Mouse (Mus musculus) cerebellum, adult 11 months (tissue): ENCODE results near the gene Gdpd5.

Experiments used
- DNase-seq: peaks from one replicate; pipeline ENCODE4 v3.0.0; 2022

The Gdpd5 gene

DNA sequence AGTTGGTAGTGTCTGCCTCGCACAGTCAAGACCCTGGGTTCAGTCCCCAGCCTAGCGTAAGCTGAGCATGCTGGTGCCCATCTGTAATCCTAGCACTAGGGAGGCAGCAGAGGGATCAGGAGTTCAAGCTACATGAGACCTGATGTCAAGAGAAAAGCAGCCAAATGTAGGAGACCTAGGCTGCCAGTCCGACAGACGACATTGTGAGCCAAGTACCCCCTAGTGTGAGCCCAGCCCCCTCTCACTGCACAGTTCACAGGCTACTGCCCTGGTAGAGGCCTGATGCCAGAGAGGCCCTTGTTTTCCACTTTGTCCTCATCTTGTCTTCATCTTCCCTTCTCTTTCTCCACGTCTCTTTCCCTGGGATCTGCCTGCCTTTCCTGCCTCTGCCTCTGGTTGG, 66.1 kb downstream of the Gdpd5 start:
- no peak for DNase-seq

DNA sequence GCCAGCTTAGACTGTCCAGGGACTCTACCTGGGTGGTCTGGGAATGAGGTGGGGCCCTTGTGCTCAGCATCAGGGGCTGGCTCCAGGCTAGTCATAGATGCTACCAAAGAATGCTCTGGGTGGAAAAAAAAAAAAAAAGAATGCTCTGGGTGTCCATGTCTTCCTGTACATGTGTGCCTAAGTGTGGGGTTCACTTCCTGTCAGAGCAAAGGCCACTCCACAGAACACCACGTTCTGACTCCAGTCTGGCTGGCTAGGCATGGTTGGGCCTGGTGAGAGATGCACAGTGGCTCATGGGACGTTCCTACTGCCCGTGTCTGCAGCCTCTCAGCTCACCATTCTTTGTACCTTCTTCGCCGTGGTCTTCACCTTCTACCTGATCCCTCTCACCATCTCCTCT, 67.4 kb downstream of the Gdpd5 start:
- DNase-seq, result no peak

DNA sequence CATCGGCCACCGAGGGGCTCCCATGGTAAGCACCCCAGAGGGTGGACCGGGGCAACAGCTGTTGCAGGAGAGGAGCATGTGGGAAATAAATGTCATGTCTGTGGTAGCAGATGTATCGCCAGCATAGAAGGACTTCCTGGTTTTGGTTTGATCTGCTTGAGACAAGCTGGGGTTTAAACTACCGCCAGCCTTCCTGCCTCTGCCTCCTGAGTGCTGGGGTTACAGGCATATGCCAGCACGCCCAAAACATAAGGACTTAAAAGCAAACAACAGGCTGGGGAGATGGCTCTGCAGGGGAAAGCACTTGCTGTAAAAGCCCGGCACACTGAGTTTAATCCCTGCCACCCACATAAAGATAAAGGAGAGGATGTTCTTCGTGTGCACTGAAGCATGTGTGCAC, 67.8 kb downstream of the Gdpd5 start:
- DNase-seq, result no peak

DNA sequence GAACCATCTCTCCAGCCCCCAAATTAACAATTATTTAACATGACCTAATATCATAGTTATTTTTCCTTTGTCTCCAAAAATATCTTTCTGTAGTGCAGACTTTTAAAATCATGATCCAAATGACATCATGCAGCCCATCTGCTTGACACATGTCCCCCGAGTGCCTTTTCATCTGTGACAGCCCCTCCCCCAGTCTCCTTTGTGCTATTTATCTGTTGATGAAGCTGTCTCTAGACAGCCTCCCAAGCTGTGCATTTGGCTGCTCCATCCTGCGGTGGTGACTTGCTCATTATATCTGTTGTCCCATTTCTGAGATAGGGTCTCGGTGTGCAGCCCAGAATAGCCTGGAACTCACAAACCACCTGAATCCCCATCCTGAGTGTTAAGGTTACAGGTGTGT, 68.5 kb downstream of the Gdpd5 start:
- DNase-seq, result no peak

DNA sequence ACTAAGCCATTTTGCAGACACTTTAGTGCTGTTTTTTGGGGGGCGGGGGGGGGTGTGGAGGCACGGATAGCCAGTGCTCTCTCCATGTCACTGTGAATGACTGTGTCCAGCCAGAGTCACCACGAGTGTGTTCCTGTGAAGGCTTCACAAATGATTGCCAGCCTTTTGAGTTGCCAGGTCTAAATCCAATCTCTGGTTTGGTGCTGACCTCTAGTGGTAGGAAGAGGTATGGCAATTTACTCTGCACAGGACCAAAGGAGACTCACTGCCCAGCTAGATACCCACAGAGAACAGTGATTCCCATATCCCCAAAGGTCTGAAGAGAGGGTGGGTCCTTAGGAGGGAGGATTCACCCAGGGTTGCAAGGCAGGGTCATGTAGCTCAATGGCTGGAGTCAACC, 69.5 kb downstream of the Gdpd5 start:
- peak; percentile 67 for DNase-seq

DNA sequence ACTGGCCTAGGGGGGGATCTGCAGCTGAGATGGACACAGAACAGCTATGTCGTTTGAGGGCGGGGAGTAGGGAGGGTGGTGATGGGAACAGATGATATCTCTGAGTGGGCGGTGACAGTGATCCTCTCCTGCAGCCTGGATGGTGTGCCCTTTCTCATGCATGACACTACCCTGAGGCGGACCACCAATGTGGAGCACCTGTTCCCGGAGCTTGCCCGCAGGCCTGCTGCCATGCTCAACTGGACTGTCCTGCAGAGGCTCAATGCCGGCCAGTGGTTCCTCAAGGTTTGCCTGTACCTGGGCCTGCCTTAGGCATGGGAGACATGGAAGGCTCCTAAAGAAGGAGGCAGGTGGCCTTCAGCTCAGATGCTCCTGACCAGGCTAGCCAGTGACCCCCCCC, 71.6 kb downstream of the Gdpd5 start:
- DNase-seq, result no peak

DNA sequence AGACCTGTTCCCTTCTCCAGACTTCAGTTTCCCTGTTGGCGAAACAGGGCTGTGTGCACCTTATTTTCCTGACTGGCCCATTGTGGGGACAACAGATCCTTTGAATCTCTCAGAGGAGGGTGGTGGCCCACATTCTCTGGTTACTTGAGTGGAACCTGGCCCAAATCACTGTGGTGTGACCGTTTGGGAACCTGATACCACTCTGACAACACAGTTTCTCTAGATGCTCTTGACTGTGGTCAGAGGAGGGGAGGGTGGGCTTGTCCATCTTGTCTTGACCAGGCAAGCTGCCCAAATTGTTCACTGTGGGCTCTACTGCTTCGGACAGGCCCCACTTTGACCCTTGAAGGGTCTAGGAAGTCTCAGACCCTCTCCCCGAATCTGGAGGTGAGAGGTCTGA, 72.8 kb downstream of the Gdpd5 start:
- DNase-seq, result no peak

DNA sequence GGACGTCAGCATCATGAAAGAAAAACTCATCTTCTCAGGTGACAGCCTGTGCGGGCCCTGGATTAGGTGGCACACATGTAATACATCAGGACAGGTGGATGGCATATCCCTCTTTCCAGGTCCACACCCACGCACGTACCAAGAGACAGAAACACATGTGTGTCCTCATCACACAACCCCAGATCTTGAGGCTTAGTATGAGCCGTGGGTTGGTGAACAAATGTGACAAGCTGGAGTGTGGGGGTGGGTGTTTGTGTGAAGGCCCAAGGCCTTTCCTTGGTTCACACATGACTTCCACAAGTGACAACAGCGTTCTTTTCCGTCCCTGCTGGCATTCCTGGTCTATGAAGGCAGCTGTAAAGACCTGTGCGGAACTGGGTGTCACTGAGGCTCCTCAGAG, 77.6 kb downstream of the Gdpd5 start:
- DNase-seq, result no peak

DNA sequence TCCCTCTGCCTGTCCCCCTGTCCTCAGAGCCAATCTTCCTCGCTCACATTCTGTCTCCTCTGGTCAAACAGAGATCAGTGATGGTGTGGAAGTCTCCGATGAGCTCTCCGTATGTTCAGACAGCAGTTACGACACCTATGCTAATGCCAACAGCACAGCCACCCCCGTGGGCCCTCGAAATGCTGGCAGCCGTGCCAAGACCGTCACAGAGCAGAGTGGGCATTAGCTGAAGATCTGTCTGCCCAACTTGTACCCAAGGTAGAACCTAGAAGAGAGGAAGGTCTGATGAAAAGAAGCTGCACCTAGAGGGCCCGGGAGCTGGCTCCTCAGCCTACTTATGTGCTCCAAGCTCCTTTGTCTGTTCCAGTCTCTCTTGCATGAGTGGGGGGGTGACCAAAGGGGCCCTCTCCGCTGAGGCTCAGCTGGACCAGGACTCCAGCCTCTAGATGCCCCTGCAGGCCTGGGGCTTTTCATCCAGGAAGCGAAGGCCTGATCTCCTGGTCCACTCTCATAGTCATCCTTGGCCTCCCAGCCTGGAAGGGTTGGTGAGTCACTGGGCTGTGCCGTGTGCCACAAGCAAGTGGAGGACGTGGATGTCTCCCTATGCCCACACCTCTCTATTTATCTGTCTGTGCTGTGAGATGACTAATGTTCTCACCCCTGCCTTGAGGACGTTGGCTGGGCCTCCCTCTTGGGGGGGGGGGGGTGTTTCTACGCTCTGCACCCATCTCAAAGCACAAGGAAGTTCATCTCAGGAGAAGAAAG, 78.9 kb downstream of the Gdpd5 start:
- DNase-seq, result no peak

DNA sequence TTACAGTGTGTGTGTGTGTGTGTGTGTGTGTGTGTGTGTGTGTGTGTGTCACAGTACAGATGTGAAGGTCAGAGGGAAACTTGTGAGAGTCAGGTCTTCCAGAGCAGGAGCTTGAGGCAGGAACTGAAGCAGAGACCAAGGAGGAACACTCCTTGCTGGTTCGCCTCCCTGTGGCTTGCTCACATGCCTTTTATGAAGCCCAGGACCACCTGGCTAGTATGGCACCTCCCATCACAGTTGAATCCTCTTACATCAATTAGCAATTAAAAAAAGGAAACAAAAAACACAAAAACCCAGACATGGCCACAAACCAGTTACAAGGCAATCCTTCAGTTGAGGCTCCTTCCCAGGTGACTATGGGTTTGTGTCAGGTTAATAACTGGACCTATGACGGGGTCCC, 81.9 kb downstream of the Gdpd5 start:
- no peak for DNase-seq

DNA sequence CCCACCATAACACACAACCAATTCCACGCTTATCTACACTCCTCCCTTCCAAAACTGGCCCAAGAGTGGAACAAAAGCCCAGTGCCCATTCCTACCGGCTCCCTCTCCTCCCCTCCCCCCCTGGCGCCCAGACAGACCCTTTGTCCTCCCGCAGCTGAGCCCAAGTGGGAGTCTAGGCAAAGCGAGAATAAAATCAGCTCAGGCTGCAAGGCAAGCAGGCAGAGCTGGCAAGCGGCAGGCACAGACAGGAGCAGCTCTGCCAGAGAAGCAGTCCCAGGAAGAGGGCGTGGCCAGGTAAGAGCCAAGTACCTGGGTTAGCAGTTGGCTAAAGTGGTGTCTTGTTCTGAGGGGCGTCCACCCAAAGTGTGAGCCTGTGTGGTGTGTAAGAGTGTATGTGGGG, 84.6 kb downstream of the Gdpd5 start, which contains the start of gene Klhl35:
Gene Klhl35 (plus strand): TSS at position 194 of the 400 bp plus-strand sequence.
- no peak for DNase-seq

DNA sequence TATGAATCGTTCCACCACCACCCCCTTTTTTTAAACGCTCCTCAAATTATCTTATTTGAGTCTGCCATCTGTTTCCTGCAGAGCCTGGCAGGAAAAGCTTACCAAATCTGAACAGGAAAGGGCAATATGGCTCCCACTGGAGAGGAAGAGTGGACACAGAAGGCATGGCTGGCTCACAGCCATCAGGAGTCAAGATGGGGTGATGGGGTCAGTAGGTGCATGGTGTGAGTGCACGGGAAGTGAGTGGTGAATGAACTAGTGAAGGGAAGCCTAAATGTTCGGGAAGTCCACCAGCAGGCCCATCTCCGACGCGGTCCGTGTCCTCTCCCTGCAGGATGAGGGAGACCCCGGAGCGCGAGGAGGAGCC, 86.7 kb downstream of the Gdpd5 start:
- peak; percentile 68 for DNase-seq

DNA sequence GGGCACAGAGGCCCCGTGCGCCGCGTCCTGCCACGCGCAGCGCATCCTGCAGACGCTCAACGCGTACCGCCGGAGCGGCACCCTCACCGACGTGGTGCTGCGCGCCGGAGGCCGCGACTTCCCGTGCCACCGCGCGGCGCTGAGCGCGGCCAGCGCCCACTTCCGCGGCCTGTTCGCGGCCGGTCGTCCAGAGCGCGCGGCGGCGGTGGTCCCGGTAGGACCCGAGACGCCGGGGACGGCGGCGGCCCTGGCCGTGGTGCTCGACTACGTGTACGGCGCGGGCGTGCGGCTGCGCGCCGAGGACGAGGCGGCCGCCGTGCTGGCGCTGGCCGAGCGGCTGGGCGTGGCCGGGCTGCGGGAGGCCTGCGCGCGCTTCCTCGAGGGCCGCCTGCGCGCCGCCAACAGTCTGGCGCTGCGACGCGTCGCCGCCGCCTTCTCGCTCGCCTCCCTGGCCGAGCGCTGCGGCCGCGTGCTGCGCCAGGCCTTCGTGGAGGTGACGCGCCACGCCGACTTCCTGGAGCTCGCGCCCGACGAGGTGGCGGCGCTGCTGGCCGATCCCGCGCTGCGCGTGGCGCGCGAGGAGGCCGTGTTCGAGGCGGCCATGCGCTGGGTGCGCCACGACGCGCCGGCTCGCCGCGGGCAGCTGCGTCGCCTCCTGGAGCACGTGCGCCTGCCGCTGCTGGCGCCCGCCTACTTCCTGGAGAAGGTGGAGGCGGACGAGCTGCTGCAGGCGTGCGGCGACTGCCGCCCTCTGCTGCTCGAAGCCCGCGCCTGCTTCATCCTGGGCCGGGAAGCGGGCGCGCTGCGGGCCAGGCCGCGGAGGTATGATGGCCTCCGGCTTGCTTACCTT, 87.3 kb downstream of the Gdpd5 start:
- DNase-seq, result peak; percentile 41

DNA sequence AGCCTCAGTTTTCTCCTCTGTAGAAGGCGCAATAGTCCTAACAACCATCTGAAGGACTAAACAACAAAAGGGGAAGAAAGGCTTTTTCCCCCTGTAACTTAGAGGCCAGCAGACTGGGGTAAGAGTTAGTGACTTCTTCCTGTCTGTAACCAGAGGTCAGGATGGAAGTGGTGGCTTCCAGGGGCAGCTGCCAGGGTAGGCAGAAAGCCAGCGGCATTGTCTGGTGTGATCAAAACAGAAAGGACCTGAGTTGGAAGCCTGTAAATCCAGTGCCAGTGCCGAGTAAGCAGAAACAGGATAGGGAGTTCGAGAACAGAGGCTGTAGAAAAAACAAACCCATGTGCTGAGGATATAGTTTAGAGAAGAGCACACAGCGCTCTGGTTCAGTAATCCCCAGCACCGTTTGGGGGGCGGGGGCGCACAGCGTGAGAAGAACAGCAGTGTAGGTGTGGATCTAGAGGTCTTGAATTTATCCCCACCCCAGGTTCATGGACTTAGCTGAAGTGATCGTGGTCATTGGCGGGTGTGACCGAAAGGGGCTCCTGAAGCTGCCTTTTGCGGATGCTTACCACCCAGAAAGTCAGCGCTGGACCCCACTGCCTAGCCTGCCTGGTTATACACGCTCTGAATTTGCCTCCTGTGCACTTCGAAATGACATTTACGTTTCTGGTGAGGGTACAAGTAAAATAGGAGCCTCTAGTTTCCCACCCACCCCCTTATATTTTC, 88.6 kb downstream of the Gdpd5 start:
- no peak for DNase-seq

DNA sequence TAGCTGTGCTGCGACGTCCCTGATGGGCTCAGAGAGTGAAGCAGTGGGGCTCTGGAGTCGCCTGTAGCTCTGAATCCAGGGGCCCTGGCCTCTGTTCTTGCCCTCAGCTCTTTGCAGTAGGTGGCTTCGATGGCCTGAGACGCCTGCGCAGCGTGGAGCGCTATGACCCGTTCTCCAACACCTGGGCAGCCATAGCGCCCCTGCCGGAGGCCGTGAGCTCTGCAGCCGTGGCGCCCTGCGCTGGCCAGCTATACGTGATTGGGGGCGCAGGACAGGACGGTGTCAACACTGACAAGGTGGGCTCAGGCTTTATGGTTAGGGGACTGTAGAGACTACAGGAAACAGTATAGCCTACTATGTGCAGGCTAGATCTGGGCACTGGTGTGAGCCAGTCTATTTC, 90.4 kb downstream of the Gdpd5 start:
- no peak for DNase-seq

DNA sequence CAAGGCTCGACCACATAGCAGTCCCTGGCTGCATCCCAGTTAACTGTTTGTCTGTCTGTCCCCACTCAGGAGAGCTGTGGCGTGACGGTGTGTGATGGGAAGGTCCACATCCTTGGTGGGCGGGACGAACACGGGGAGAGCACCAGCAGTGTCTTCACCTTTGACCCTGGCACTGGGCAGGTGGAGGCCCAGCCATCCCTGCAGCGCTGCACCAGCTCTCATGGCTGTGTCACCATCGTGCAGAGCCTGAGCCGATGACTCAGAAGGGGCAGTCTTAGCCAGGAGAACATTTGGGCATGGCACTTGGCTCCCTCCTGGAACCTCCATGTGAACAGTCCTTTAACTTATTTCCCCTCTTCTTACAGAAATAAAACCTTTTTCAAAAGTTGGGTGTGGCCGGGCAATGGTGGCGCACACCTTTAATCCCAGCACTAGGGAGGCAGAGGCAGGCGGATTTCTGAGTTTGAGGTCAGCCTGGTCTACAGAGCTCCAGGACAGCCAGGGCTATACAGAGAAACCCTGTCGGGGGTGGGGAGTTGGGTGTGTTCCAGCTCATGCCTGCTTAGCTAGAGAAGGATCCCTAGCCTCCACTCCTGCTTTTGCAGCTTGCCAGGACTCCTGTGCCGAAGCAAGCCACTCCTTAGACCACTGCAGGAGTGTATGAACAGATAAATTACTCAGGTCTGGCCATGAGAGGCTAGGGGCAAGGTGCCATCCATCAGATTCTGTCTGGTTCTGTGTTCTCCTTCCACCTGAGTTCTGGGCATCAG, 92.6 kb downstream of the Gdpd5 start:
- DNase-seq, result no peak

DNA sequence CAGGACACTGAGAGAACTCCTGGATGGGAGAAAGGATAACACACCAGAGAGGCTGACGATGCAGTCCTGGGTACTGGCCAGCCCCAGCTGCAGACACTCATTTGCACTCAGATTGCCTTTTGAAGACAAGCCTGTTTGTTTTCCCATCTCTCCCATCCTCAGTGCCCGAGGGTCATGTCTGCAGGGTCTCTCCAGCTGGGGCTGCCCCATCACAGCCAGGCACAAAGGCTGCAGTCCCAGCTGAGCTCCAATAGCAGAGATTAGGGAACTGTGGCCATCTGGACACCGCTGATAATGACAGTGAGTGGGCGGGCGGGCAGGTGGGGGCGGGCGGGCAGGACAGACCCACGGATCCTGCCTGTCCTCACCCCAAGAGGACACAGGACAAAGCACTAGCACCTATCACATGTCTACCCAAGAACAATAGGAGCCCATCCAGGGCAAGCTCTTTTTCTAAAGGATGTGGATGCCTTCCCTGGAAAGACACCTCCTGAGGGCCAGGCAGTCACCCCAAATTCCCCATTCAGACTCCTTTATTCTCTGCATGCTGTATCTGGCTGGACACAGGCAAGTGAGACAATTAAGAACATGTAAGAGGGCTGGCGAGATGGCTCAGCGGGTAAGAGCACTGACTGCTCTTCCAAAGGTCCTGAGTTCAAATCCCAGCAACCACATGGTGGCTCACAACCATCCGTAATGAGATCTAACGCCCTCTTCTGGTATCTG, 93.8 kb downstream of the Gdpd5 start:
- DNase-seq, result no peak

DNA sequence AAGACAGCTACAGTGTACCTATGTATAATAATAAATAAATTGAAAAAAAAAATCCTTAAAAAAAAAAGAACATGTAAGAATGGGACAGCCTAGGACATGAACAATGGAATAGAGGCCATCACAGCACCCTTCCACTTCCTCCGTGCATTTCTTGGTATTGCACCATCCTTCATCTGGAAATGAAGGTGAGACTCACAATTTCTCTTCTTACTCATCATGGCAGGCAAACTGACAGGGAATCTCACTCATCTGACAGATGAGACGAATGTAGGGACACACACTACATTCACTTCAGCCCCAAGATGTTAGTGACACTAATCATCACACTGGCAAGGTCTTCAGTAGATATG, 94.3 kb downstream of the Gdpd5 start:
- DNase-seq, result no peak

DNA sequence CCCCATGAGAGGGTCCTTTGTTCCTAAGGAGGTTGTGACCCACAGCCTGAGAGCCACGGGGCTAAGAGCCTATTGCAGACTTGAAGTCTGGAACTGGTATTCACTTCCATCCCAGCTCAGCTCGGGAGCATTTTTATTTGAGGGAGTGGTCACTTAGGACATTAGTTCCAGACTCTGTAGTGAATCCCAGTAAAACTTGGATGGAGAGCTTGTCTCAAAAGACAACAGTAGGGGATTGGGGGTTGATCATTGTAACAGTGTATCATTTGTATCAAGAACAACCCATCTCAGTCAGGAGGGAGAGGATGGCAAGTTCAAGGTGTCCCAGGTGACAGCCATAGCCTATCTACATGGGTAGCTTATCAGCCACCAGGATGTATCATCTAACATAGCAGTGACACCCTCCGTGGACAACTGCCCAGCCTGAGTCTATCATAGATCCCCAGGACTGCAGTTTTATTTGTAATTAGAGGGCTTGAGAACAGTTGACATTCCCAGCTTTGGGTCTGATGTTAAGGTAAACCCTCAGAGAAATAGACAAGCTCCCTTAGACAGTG, 95.4 kb downstream of the Gdpd5 start:
- DNase-seq, result no peak

DNA sequence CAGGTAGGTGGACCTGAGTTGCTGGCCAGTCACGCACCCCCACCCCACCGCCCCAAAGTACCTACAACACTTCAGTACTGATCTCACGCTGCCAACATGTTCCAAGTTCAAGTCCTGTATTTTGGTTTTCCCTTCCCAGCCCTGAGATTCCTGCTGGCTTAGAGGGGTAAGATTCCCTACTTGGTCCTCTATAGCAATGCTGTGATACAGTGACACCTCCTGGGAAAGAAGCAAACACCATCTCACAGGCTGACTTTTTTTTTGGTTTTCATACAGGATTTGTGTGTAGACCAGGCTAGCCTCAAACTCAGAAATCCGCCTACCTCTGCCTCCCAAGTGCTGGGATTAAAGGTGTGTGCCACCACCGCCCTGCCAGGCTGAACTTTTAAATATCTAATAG, 96.0 kb downstream of the Gdpd5 start:
- no peak for DNase-seq

DNA sequence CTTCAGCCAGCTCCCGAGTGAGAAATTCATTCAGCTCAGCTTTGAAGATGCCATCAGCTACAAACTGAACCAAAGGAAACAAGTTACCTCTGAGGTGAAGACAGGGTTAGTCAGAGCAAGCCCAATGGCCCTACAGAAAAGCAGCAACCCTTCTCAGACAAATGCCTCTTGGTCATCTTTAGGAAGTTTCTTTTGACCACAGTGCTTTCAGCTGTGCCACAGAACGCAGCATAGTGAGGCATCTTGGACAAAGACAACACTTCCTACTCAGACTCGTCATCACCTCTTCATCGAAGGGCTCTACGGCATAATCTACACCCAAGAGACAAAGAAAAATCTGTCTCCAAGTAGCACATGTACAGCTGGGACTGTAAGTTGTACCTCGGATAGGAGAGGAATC, 101.4 kb downstream of the Gdpd5 start:
- DNase-seq, result no peak
